Mouse (Mus musculus) kidney, adult 2 months (tissue): ENCODE results near the gene Fam219a. TPM values are rescaled to one million over a fixed set of nuclear protein-coding genes. Genes with fewer than 3 reads are reported as not detected.

Experiments
- DNase-seq: peaks from one replicate; pipeline ENCODE4 v3.0.0; 2021
- H3K27ac ChIP-seq: fragments of 200-500 bp; 2 replicates; pipeline ENCODE4 v1.5.1; 2012; ENCODE audit warnings: low read depth, low read length, control low read depth, inconsistent platforms; ENCODE audit not compliant: insufficient read depth
- H3K27me3 ChIP-seq: fragments of 200-500 bp; replicated peaks from 2 replicates; pipeline ENCODE4 v1.6.1; 2012; ENCODE audit warnings: mild to moderate bottlenecking, moderate library complexity, low read length, inconsistent platforms; ENCODE audit not compliant: control insufficient read depth, insufficient read depth
- H3K36me3 ChIP-seq: fragments of 200-500 bp; 2 replicates; pipeline ENCODE4 v1.6.1; 2012; ENCODE audit warnings: mild to moderate bottlenecking, moderate library complexity, low read length, inconsistent platforms; ENCODE audit not compliant: control insufficient read depth, insufficient read depth
- H3K4me1 ChIP-seq: fragments of 200-500 bp; 2 replicates; pipeline ENCODE4 v1.6.1; 2011; ENCODE audit warnings: low read length; ENCODE audit not compliant: control insufficient read depth, insufficient read depth
- H3K4me3 ChIP-seq: fragments of 200-500 bp; 2 replicates; pipeline ENCODE4 v1.5.1; 2011; ENCODE audit warnings: mild to moderate bottlenecking, low read depth, low read length, control low read depth; ENCODE audit not compliant: insufficient read depth
- CTCF ChIP-seq: fragments of 200-500 bp; conservative IDR thresholded peaks from 2 replicates; pipeline ENCODE4 v1.5.1; 2011; ENCODE audit warnings: low read depth, mild to moderate bottlenecking, control low read depth, low read length, moderate library complexity, mixed read lengths; ENCODE audit not compliant: insufficient read depth, insufficient read length
- POLR2A ChIP-seq: fragments of 200-500 bp; IDR thresholded peaks from one replicate; pipeline ENCODE4 v1.6.1; 2011; ENCODE audit warnings: low read depth, low read length, control low read depth
- WGBS: fragments of 180-500 bp; shearing (Covaris S2); methylation state at CpG from one replicate; pipeline ENCODE4 v1.1.7; 2018; 5-methylcytosine and 5-hydroxymethylcytosine counted together
- polyA plus RNA-seq: library from polyadenylated mRNA; depleted of rRNA; stranded (reverse); fragments of >200 nt; gene quantifications from 2 replicates; pipeline ENCODE4 v1.2.3, GENCODE M21; 2012

Fam219a gene
- polyA plus RNA-seq, 1 experiment = 16.4 TPM

DNA sequence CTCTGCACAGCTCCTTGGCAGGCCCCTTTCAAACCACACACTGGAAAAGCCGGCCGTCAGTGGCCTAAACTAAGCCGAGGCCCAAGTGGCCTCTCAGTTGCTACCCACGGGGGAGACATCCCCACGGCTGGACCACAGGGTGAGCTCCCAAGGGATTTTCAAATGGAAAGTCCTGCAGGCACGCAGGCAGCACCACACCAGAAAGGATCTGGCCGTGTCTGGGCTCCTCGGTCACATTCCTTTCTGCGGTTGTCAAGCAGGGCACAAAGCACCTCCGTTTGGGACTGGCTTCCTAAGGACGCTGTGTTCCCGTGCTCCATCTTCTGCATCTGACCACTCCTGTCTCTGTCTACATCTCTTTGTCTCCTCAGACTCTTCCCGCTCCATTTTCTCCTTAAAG lies 42.3 kb downstream of the Fam219a start:
- Histone ChIP-seq H3K27ac (no peak overlapping the region), H3K4me3 (no peak overlapping the region), H3K36me3 (no peaks in the 10 kb centered on the region), H3K27me3 (no peaks in the 10 kb centered on the region), H3K4me1 (peaks cover 3% of the 10 kb centered on the region)
- WGBS = 67% methylated on average over 13 of the region's 13 CpGs
- TF ChIP-seq CTCF (no peak), POLR2A (no peak)
- no peak for DNase-seq

DNA sequence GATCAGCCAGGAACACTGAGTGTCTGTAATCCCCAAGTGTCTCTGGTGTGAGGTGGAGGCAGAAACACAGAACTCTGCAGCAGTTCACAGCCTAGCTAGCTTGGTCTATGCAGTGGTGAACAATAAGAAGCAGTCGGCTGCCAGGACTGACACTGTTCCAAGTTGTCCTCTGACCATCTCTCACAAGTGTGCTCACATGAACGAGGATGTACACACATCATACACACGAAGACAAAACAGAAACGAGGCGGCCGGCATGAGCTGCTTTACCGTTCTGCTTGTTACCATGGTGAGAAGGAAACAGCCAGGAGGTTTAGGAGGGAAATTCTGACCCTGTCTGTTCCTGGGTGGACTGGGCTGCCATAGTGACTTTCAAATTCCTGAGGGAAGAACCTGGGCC lies 42.8 kb downstream of the Fam219a start:
- 73% methylated on average over 7 of the region's 7 CpGs for WGBS
- H3K27me3 ChIP-seq = no peaks in the 10 kb centered on the region
- no peak for DNase-seq

DNA sequence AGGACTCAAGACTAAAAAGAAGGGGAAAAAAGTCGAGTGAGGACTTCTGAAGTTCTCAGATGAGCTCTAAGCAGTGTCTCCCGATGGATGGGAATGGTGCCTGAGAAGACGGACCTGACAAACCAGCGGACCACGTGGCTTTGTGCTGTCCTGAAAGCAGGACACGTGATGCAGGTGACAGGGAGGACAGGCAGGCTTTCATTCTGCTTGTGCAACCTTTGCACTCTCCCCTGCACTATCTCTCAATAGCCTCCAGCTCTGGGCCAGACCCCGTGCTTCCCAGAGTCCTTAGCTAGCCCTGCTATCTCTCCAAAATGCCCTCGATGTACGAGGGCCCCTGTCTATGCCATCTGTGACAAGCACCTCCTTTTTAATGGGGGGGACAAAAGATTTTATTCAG lies 44.5 kb downstream of the Fam219a start:
- TF ChIP-seq CTCF = no peak
- TF ChIP-seq POLR2A = no peak
- 79% methylated on average over 9 of the region's 9 CpGs for WGBS
- Histone ChIP-seq H3K4me1 (peaks cover 3% of the 10 kb centered on the region), H3K4me3 (no peak overlapping the region), H3K27ac (no peak overlapping the region), H3K36me3 (no peaks in the 10 kb centered on the region), H3K27me3 (no peaks in the 10 kb centered on the region)
- DNase-seq = no peak

More for the DNA sequence above, 42.8 kb downstream of the Fam219a start:
- H3K27ac ChIP-seq = no peak overlapping the region
- H3K4me1 ChIP-seq = peaks cover 3% of the 10 kb centered on the region
- no peaks in the 10 kb centered on the region for H3K36me3 ChIP-seq
- H3K4me3 ChIP-seq = no peak overlapping the region
- TF ChIP-seq POLR2A (no peak), CTCF (no peak)

DNA sequence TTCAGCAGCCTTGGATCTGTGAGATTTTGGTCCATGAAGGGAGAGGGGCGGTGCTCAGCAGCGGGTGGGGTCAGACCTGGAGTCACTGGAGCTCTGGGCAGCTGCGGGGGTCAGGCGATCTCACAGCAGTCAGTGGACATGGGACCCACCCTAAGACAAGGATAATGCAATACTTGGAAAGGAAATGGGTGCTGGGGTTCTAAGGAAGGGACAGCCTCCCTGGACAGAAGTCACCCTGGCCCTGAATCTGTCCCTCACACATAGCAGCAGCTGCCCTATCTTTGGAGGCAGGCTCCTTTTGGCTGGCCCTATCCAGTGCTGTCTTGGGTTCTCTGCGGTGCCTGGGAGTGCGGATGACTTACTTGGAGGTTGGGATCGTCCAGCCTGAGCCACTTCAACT lies 45.5 kb downstream of the Fam219a start:
- no peak overlapping the region for H3K4me3 ChIP-seq
- no peak for DNase-seq
- no peak overlapping the region for H3K27ac ChIP-seq
- H3K27me3 ChIP-seq = no peaks in the 10 kb centered on the region
- H3K36me3 ChIP-seq = no peaks in the 10 kb centered on the region
- peaks cover under 1% of the 10 kb centered on the region for H3K4me1 ChIP-seq
- TF ChIP-seq POLR2A (no peak), CTCF (no peak)
- 86% methylated on average over 7 of the region's 7 CpGs for WGBS

DNA sequence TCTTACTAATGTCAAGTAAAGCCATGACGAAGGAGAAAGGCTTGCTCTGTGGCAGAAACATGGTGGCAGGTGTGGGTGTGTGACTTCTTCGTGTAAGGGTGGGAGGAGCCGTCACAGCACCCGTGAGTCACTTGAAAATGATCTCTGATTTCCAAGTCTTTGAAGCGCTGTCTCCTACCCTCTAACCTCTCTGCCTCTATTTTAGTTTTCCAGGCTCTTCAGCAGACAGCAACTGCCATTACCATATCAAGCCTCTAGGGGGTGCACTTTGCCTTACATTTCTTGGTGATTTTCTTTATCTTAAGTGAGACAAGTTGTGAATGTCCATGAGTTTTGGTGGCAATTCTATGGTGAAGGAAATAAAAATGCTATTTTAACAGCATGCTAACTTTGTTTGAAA lies 46.5 kb downstream of the Fam219a start:
- 46% methylated on average over 5 of the region's 5 CpGs for WGBS
- no peaks in the 10 kb centered on the region for H3K27me3 ChIP-seq
- H3K4me1 ChIP-seq = no peaks in the 10 kb centered on the region
- no peak overlapping the region for H3K4me3 ChIP-seq
- H3K36me3 ChIP-seq = no peaks in the 10 kb centered on the region
- peak; percentile 58 for DNase-seq
- peak; percentile 15; the same call in 1 of the 2 replicates for TF ChIP-seq CTCF
- TF ChIP-seq POLR2A = no peak
- H3K27ac ChIP-seq = no peak overlapping the region

DNA sequence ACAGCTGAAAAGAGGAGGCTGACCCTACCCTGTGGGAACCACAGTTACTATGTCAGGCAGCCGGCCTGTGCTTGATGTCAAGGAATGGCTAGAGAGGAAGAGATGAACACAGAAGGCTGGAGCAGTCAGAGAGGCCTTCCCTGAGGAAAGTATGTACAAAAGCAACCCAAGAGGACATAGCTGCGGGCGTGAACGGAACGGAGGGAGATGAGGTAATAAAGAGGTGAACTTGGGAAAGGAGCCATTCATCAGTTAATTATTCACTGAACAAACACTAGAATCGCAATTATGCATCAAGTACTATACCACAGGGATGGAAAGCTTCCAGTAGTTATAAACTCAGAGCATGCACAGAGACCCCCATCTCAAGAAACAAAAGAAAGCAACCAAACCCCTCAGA lies 47.2 kb downstream of the Fam219a start:
- no peak overlapping the region for H3K27ac ChIP-seq
- no peak for TF ChIP-seq CTCF
- no peak for TF ChIP-seq POLR2A
- WGBS = 41% methylated on average over 6 of the region's 6 CpGs

DNA sequence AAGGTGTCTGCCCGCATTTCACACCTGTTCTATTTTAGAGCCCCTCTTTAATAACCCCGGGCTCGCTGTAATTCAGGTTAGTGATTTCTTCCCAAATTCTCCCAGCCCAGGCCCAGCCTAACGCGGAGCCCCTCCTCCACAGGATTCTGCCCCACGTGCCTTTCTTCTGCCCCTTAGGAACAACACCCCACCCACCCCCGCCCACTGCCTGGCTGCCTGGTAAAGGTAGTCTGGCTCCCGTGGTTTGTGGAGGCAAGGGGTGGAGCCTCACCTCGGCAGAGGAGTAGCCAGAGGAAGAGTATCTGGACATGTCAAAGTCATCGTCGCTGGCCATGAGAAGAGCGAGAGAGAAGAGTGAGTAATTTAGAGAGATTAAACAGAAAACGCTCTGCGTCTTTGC lies 48.7 kb downstream of the Fam219a start:
- TF ChIP-seq CTCF (no peak), POLR2A (no peak)
- H3K4me1 ChIP-seq = no peaks in the 10 kb centered on the region
- WGBS = 69% methylated on average over 14 of the region's 14 CpGs
- H3K27ac ChIP-seq = no peak overlapping the region
- H3K4me3 ChIP-seq = no peak overlapping the region
- no peak for DNase-seq
- no peaks in the 10 kb centered on the region for H3K36me3 ChIP-seq
- H3K27me3 ChIP-seq = no peaks in the 10 kb centered on the region

More for the DNA sequence above, 47.2 kb downstream of the Fam219a start:
- no peak for DNase-seq
- Histone ChIP-seq H3K36me3 (no peaks in the 10 kb centered on the region), H3K27me3 (no peaks in the 10 kb centered on the region), H3K4me3 (no peak overlapping the region), H3K4me1 (no peaks in the 10 kb centered on the region)

DNA sequence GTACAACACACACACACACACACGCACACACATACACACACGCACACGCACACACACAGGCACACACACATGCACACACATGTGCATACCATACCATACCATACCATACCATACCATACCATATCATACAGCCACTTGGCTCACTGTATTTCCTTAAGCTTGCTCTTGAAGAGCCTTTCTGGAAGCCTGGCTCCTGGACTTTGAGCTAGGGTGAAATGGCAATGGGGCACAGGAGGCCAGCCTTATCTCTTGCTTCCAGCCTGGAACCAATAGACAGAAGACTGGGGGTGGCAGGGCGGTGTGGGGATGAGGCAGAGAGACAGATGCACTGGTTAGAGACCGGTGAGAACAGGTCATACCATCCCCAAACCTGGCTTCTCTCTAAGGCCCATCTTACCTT lies 50.1 kb downstream of the Fam219a start:
- Histone ChIP-seq H3K4me3 (no peak overlapping the region), H3K27me3 (no peaks in the 10 kb centered on the region), H3K27ac (no peak overlapping the region), H3K4me1 (no peaks in the 10 kb centered on the region), H3K36me3 (no peaks in the 10 kb centered on the region)
- WGBS = 98% methylated on average over 5 of the region's 5 CpGs
- TF ChIP-seq POLR2A = no peak
- TF ChIP-seq CTCF = no peak
- DNase-seq = no peak
